Mouse (Mus musculus) erythroblast, adult 5-6 weeks (primary cell): ENCODE data around the gene Lca5l. TPM values are rescaled to one million over a fixed set of nuclear protein-coding genes. Genes with fewer than 3 reads are reported as not detected.
A peak's percentile ranks its signal among the peaks of the same experiment; 100 is the strongest.
"Not testable (repeated sequence)": the region's sequence is repeated elsewhere in the genome, so short reads cannot be mapped to it uniquely, and the experiment has no call there.

Experiments
- ATAC-seq: replicated peaks from 2 replicates; pipeline ENCODE4 v1.8.0; 2016; ENCODE audit warnings: moderate number of reproducible peaks, mild to moderate bottlenecking, moderate TSS enrichment, inconsistent platforms; ENCODE audit not compliant: poor library complexity, low FRiP score, severe bottlenecking
- total RNA-seq, 2 experiments: library from RNA; stranded (forward) in 1 of 2; stranded (reverse) in 1 of 2; fragments of 150-400 nt in 1 of 2; fragments of 200-764, 138-1000 nt in 1 of 2; gene quantifications; 2 replicates each; pipeline versions ENCODE4 v1.2.3 to v1.2.4; 2015 to 2017; ENCODE audit warnings: low replicate concordance in 2 of 2

Lca5l gene
- total RNA-seq, 2 experiments from 2014 or later, result not detected

GRCm38 (mm10) chr16:96175399-96175798 is 16.7 kb downstream of the Lca5l start:
- ATAC-seq, result no peak

GRCm38 (mm10) chr16:96173648-96174047 is 18.4 kb downstream of the Lca5l start:
- ATAC-seq, result no peak

GRCm38 (mm10) chr16:96168837-96169236 is 23.2 kb downstream of the Lca5l start:
- no peak for ATAC-seq

- no peak for ATAC-seq
Measured at GRCm38 (mm10) chr16:96165723-96166264, 26.3 kb downstream of the Lca5l start.

GRCm38 (mm10) chr16:96161336-96161735 is 30.7 kb downstream of the Lca5l start:
- no peak for ATAC-seq

- ATAC-seq, result no peak
Measured at GRCm38 (mm10) chr16:96160927-96161326, 31.1 kb downstream of the Lca5l start.

- ATAC-seq, result no peak
Measured at GRCm38 (mm10) chr16:96159794-96160346, 32.2 kb downstream of the Lca5l start.

- ATAC-seq, result no peak
Measured at GRCm38 (mm10) chr16:96159091-96159731, 32.9 kb downstream of the Lca5l start.

- no peak for ATAC-seq
Measured at GRCm38 (mm10) chr16:96158511-96159080, 33.5 kb downstream of the Lca5l start.

- ATAC-seq, result no peak
Measured at GRCm38 (mm10) chr16:96157171-96157570, 34.9 kb downstream of the Lca5l start.

GRCm38 (mm10) chr16:96156019-96156418 is 36.1 kb downstream of the Lca5l start:
- no peak for ATAC-seq

- no peak for ATAC-seq
Measured at GRCm38 (mm10) chr16:96154476-96154875, 37.6 kb downstream of the Lca5l start.

- ATAC-seq, result peak; percentile 44
Measured at GRCm38 (mm10) chr16:96151551-96151950, 40.5 kb downstream of the Lca5l start.

- ATAC-seq, result no peak
Measured at GRCm38 (mm10) chr16:96150995-96151394, 41.1 kb downstream of the Lca5l start.

GRCm38 (mm10) chr16:96149311-96149710 is 42.8 kb downstream of the Lca5l start:
- no peak for ATAC-seq

- ATAC-seq, result no peak
Measured at GRCm38 (mm10) chr16:96148834-96149233, 43.2 kb downstream of the Lca5l start.

GRCm38 (mm10) chr16:96145814-96146213 is 46.3 kb downstream of the Lca5l start:
- ATAC-seq, result no peak

- peak; percentile 99 for ATAC-seq
Measured at GRCm38 (mm10) chr16:96145110-96145800, 46.8 kb downstream of the Lca5l start, which contains the start of gene Wrb. TSS of gene Wrb (plus strand) at chr16:96145407.

- not testable (repeated sequence) for ATAC-seq
Measured at GRCm38 (mm10) chr16:96144748-96145109, 47.3 kb downstream of the Lca5l start.

- no peak for ATAC-seq
Measured at GRCm38 (mm10) chr16:96128466-96128865, 63.6 kb downstream of the Lca5l start.
